Mouse (Mus musculus): ENCODE measurements around the gene Fibp.

DNA sequence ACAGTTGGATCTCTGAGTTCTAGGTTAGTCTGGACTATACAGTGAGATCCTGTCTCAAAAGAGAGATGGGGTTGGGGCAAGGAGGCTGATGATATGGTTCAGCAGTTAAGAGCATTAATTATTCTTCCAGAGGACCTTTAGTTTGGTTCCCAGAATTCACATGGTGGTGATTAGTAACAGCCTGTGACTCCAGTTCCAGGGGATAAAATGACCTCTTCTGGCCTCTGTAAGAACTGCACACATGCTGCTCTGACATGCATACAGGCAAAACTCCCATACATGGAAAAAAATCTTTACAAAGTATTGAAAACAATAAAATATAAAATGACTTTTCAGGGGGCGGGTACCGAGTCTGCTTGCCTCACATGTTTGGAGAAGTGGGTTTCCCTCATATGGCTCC lies 32.3 kb upstream of the Fibp start:
- TF ChIP-seq POLR2A (IDR thresholded peaks at IDR 0.05; ENCODE audit: low read depth, low read length) = no peak
- TF ChIP-seq CTCF (IDR thresholded peaks at IDR 0.05; ENCODE audit: extremely low read depth, insufficient read length, insufficient replicate concordance, low read depth, low read length) = no peak

Data from small intestine, adult 2 months (tissue).